Mouse (Mus musculus) cerebral cortex, adult 2 months (tissue): ENCODE results near the gene Kifc5b.

Experiments
- WGBS: fragments of 180-500 bp; shearing (Covaris S2); methylation state at CpG from one replicate; pipeline ENCODE4 v1.1.7; 2018; 5-methylcytosine and 5-hydroxymethylcytosine counted together

Gene Kifc5b

DNA sequence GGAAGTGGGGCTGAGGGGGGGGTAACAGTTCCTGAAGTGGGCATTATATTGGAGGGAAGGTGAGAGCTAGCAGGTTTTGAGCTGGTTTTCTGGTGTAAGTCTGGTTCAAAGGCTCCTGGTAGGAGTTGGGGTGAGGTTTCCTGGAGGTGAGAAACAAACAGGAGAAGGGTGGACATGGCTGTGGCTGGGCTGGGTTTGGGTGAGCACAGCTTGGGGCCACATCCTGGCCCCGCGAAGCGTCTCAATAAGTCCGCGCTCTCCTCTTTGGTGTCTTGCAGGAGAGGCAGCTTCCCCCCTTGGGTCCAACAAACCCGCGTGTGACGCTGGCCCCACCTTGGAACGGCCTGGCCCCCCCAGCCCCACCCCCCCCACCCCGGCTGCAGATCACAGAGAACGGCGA is 53.3 kb downstream of the Kifc5b start:
- WGBS, result 60% methylated on average over 12 of the region's 12 CpGs

DNA sequence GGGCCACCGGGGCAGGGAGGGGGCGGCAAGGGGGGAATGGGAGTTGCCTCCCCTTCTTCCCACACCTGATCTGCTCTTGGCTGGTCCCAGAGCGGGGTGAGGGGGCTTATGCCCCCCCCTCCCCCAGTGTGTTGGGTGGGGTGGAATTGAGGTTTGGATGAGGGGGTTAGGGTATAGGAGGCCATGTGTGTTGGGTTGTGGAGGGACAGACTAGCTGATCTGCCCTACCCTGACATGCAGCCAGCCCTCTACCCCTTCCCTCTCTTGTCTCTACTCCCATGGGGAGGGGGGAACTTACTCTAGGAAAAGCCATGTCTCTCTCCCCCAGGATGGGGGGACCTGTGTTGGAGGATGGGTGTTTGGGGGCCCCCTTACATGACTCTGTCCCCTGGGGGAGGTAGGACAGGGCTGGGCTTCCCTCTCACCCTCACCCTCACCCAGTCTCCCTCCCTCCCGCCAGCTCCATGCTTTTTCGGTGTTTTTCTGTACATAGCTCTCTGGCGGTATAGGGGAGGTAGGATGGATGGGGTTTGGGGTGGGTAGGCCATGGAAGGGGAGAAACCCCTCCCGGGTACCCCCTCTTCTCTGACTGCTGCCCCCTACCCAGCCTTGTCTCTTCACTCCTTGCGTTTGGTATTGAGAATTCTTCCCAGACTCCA is 54.5 kb downstream of the Kifc5b start:
- 46% methylated on average over 8 of the region's 8 CpGs for WGBS

DNA sequence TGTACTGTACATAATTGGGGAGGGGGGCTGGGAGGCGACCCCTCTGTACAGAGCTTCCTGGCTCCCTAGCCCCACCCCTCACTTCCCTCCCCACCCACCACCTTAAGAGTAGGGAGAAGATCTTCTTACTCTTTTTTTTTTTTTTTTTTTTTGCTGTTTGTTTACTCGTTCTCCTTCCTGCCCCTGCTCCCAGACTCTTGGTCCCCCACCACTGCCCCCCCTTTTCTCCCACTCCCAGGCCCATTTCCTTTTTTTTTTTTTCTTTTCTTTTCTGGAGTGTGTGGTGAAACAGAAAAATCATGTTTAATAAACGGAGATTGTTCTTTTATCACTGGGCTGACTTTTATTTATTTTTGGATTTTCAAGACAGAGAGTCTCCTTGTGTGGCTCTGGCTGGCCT is 55.2 kb downstream of the Kifc5b start:
- 0% methylated on average over 3 of the region's 3 CpGs for WGBS

DNA sequence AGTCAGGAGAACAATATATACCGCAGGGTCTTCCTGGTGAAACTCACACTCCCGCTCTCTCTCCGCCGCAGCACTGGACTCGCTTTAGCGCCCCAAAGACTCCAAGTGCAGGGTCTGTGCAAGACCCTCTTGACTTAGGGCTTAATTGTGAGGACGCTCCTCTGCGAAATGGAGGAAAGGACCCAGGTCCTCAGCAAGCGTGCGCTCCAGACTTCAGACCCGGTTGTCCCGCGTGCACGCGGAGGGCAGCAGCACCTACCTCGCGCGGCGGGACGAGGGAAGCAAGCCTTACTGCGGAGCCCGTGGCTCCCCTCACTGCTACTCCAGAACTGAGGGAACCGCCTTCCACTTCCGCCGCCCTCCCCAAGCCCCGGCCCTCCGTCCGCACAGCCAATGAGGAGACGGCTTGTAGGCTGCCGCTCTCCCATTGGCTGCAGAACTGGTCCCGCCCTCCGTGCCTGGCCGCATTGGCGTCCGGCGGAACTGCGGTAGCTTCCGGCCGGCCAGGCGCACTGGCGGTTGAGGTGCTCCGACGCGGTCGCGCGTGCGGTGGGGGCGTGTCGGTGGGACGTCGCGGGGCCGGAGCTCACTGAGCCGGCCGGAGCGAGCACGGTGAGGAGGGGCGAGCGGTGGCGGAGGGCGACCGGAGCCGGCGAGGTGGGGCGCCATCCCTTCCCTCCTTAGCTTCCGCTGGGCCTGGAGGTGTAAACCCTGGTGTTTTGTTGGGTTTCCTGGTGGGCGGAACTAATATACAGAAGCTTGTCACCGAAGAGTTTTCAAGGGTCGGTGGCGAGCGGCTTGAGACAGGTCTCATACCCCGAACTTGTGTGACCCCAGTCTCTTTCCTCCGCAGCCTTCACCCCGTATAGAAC is 56.0 kb downstream of the Kifc5b start, which contains the start of gene Zbtb9:
Gene Zbtb9, plus strand, starts transcription at position 465 of the 872 bp plus-strand sequence.
- under 1% methylated on average over 75 of the region's 75 CpGs for WGBS

DNA sequence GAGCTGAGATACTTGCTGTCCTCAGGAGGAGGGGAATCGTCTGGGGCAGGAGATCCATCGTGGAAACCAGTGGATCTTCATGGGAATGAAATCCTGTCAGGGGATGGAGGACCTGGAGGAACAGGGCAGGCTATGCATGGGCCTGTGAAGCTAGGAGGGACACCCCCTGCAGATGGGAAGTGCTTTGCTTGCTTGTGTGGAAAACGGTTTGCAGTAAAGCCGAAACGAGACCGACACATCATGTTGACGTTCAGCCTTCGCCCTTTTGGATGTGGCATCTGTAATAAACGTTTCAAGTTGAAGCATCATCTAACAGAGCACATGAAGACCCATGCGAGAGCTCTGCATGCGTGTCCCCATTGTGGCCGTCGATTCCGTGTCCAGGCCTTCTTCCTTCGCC is 57.7 kb downstream of the Kifc5b start:
- WGBS, result 92% methylated on average over 15 of the region's 15 CpGs

DNA sequence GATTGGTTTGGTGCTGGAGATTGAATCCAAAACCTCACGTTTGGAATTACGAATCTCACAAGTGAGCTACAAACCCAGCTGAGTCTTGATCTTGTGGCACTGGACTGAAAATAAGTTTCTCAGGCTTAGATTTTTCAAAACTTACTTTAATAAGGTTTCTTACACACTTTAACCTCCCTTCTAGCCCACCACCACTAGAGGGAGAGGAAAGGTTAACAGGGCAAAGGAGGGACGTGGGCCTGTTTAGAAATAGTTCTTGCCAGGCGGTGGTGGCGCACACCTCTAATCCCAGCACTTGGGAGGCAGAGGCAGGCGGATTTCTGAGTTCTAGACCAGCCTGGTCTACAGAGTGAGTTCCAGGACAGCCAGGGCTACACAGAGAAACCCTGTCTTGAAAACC is 60.5 kb downstream of the Kifc5b start:
- 86% methylated on average over 6 of the region's 6 CpGs for WGBS

DNA sequence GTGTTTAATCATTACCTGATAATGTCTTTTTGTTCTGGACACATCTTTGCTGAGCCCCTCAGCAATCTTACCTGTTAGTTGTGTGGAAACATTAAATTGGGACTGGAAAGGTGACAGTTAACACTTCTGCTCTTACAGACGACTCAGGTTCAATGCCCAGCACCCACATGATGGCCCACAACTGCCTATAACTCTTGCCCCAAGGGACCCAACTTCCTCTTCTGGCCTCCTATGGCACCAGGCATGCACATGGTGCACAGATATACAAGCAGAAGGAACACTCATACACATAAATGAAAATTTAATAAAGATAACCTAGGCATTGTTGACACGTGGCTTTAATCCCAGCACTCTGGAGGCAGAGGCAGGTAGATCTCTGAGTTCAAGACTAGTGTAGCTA is 62.5 kb downstream of the Kifc5b start:
- WGBS, result 81% methylated on average over 2 of the region's 2 CpGs

DNA sequence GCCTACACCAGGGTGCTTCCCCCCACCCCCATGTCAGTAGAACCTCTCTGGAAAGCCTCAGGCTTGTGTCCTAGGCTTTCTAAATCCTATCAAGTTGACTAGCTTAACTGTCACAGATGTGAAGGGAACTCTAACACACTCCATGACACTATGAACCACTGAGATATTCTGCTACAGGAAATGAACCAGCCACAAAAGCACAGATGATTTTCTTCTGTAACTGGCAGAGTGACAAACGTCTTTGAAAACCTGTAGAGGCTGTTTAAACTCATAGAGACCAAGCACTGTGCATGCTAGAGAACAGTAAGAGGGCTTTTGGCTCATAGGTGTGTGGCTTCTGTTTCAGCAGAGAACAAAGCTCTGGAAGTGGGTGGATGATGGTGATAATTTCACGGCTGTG is 64.2 kb downstream of the Kifc5b start:
- WGBS, result 36% methylated on average over 2 of the region's 2 CpGs
